Mouse (Mus musculus): ENCODE measurements at regions not wholly inside any gene's neighbourhood (a gene's known extent, or its start where the extent isn't known, plus 50 kb on each side); places are given as distances from the start of the nearest gene placed in this dataset.

DNA sequence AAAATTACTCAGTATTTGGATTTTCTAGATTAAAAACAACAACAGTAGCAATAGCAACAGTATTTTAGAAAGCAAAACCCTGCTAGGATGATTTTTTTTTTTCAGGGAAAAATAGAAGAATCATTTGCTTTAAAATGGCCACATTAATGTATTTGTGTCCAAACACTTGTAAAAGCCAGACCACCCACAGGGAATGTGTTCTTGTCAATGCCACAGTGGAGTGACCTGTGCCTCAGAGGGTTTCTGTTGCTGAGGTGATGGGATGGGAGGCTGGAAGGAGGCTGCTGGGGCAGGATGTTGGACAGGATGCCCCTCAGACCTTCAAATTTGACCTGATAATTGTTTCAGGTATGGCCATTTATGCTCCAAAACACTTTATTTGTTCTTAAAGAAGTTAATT is 178.9 kb downstream of the Tmem161b start:
- Histone ChIP-seq H3K36me3 (ENCODE audit: control insufficient read depth in 1 of 2, insufficient read depth in 2 of 2, low read length in 2 of 2) (no peaks in the 10 kb centered on the region), H3K9me3 (replicated peaks; ENCODE audit: insufficient read depth, low read length) (no peaks in the 10 kb centered on the region), H3K79me2 (ENCODE audit: control insufficient read depth, insufficient read depth, low read length, poor library complexity) (no peaks in the 10 kb centered on the region), H3K27me3 (ENCODE audit: control insufficient read depth in 1 of 2, insufficient read depth in 2 of 2, low read length in 2 of 2) (no peaks in the 10 kb centered on the region), H3K4me1 (ENCODE audit: control insufficient read depth in 1 of 2, insufficient read depth in 2 of 2, low read length in 2 of 2) (no peaks in the 10 kb centered on the region), H3K4me3 (ENCODE audit: control insufficient read depth in 1 of 2, insufficient read depth in 1 of 2, low read depth in 2 of 2, low read length in 2 of 2) (no peak overlapping the region), H3K27ac (ENCODE audit: control insufficient read depth, low read depth, low read length) (no peak overlapping the region), H3K9ac (ENCODE audit: control insufficient read depth, low read depth, low read length, poor library complexity, severe bottlenecking) (no peak overlapping the region)
- no peak for TF ChIP-seq NELFE (IDR thresholded peaks at IDR 0.05; ENCODE audit: low read depth, low read length)
- TF ChIP-seq RCOR1 (IDR thresholded peaks at IDR 0.05; ENCODE audit: low read depth, low read length): no peak
- TF ChIP-seq ETS1 (IDR thresholded peaks at IDR 0.05; ENCODE audit: low read depth, low read length): no peak
- TF ChIP-seq ZC3H11A (IDR thresholded peaks at IDR 0.05; ENCODE audit: low read depth, low read length): no peak
- no peak for TF ChIP-seq ZKSCAN1 (IDR thresholded peaks at IDR 0.05; ENCODE audit: low read depth, low read length)
- TF ChIP-seq JUND (IDR thresholded peaks at IDR 0.05; ENCODE audit: low read depth, low read length): no peak
- no peak for DNase-seq (ENCODE audit: low read depth, low spot score)

DNA sequence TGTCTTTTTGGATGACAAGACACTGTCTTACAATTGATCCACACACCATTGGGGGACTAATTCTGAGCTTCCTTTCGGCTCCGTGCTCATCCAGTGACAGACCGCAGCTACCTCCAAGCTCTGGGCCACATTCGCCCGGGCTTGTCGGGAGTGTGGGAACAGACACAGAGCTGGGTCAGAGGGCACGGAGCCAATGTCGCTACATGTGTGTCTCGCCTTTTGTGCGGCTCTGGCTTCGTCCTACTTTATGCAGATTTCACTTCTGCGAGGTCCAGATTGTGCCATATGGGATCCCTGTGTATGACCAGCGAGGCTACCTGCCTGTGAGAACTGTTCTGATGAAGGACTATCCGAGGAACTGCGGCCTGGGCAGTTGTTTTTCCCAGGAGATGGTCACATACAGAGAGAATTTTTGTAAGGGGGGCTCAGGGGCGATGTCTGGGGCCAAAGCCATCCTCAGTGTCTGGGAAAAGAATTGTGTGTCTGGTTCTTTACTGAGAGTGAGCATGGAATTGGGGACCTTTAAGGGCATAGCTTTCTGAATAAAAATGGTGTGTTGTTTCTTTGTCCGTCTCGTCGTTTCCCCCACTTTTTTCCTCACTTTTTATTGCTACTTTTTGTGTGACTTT is 182.6 kb downstream of the Tmem161b start:
- H3K9ac ChIP-seq (ENCODE audit: control insufficient read depth, low read depth, low read length, poor library complexity, severe bottlenecking): no peak overlapping the region
- no peaks in the 10 kb centered on the region for H3K79me2 ChIP-seq (ENCODE audit: control insufficient read depth, insufficient read depth, low read length, poor library complexity)
- TF ChIP-seq GATA1 (IDR thresholded peaks at IDR 0.05; ENCODE audit: low read depth, low read length) (no peak), MXI1 (IDR thresholded peaks at IDR 0.05; ENCODE audit: low read depth, low read length) (no peak), MYC (IDR thresholded peaks at IDR 0.05; ENCODE audit: low read depth, low read length) (no peak), USF1 (IDR thresholded peaks at IDR 0.05; ENCODE audit: low read depth, low read length) (no peak), MYB (IDR thresholded peaks at IDR 0.05; ENCODE audit: low read depth, low read length) (no peak), POLR2A (IDR thresholded peaks at IDR 0.05; ENCODE audit: control insufficient read depth in 1 of 2, insufficient read depth in 1 of 2, low read depth in 1 of 2, low read length in 2 of 2, poor library complexity in 1 of 2) (no peak), SMC3 (IDR thresholded peaks at IDR 0.05; ENCODE audit: low read depth, low read length) (no peak), TCF12 (IDR thresholded peaks at IDR 0.05; ENCODE audit: low read depth, low read length) (no peak), ZKSCAN1 (IDR thresholded peaks at IDR 0.05; ENCODE audit: low read depth, low read length) (no peak), ZMIZ1 (IDR thresholded peaks at IDR 0.05; ENCODE audit: low read depth, low read length) (no peak), TAL1 (IDR thresholded peaks at IDR 0.05; ENCODE audit: low read length) (no peak), ZC3H11A (IDR thresholded peaks at IDR 0.05; ENCODE audit: low read depth, low read length) (no peak), KAT2A (conservative IDR thresholded peaks at IDR 0.05; ENCODE audit: low read depth, low read length) (no peak), POLR2AphosphoS5 (IDR thresholded peaks at IDR 0.05; ENCODE audit: borderline replicate concordance, low read depth, low read length) (no peak), MAX (IDR thresholded peaks at IDR 0.05; ENCODE audit: low read length) (no peak), TBP (IDR thresholded peaks at IDR 0.05; ENCODE audit: low read depth, low read length) (no peak), USF2 (IDR thresholded peaks at IDR 0.05; ENCODE audit: borderline replicate concordance in 1 of 2, insufficient read depth in 1 of 2, low read depth in 1 of 2, low read length in 2 of 2) (no peak)
- no peak overlapping the region for H3K27ac ChIP-seq (ENCODE audit: control insufficient read depth, low read depth, low read length)
- H3K36me3 ChIP-seq (ENCODE audit: control insufficient read depth in 1 of 2, insufficient read depth in 2 of 2, low read length in 2 of 2): no peaks in the 10 kb centered on the region
- H3K4me1 ChIP-seq (ENCODE audit: control insufficient read depth in 1 of 2, insufficient read depth in 2 of 2, low read length in 2 of 2): no peaks in the 10 kb centered on the region
- H3K9me3 ChIP-seq (replicated peaks; ENCODE audit: insufficient read depth, low read length): no peaks in the 10 kb centered on the region
- no peak overlapping the region for H3K4me3 ChIP-seq (ENCODE audit: control insufficient read depth in 1 of 2, insufficient read depth in 1 of 2, low read depth in 2 of 2, low read length in 2 of 2)
- no peak for DNase-seq (ENCODE audit: low read depth, low spot score)
- no peaks in the 10 kb centered on the region for H3K27me3 ChIP-seq (ENCODE audit: control insufficient read depth in 1 of 2, insufficient read depth in 2 of 2, low read length in 2 of 2)

All from MEL (cell line).